Mouse (Mus musculus): ENCODE results near the gene Sass6.

DNA sequence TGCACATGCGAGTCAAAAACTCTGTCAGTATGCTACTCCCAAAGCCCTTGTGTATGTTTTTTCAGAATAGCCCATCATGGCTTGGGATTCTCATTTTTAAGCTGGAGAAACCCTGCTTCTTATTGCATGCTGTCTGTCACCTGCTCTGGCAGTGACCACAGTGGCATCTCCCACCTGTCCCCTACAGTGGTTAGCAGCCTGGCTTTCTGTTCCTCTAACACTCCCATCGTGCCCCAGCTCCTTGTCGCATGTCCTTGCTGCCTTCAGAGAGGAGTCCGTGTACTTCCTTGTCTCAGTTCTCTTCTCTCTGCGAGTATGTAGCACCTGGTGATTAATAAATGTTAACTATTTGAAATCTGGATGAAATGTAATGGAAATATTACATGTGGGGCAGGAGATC is 47.4 kb upstream of the Sass6 start:
- TF ChIP-seq CTCF (IDR thresholded peaks at IDR 0.05) (no peak), EP300 (IDR thresholded peaks at IDR 0.05) (no peak)

Data from lung, postnatal 0 days (tissue).